Mouse (Mus musculus) forebrain, embryonic 13.5 days (tissue): Measurements from ENCODE around the gene Adamtsl1. TPM values are rescaled to one million over a fixed set of nuclear protein-coding genes. Genes with fewer than 3 reads are reported as not detected.

ENCODE experiments used
- ATAC-seq: fragments of 200-750 bp; cut with Nextera tagmentation; 2 replicates; pipeline ENCODE4 v1.8.0; 2017
- H3K27ac ChIP-seq: fragments of 300-500 bp; sonication (generic); 2 replicates; pipeline ENCODE4 v1.5.1; 2015; ENCODE audit warnings: inconsistent platforms, mild to moderate bottlenecking, moderate library complexity
- H3K27me3 ChIP-seq: fragments of 300-500 bp; sonication (generic); 2 replicates; pipeline ENCODE4 v1.6.1; 2015; ENCODE audit warnings: mild to moderate bottlenecking, inconsistent platforms
- H3K36me3 ChIP-seq: fragments of 300-500 bp; sonication (generic); 2 replicates; pipeline ENCODE4 v1.6.1; 2015; ENCODE audit warnings: mild to moderate bottlenecking, inconsistent platforms; ENCODE audit not compliant: poor library complexity, severe bottlenecking
- H3K4me1 ChIP-seq: fragments of 300-500 bp; sonication (generic); 2 replicates; pipeline ENCODE4 v1.6.1; 2015; ENCODE audit warnings: inconsistent platforms
- H3K4me2 ChIP-seq: fragments of 300-500 bp; sonication (generic); 2 replicates; pipeline ENCODE4 v1.6.1; 2015; ENCODE audit warnings: inconsistent platforms, mild to moderate bottlenecking, moderate library complexity
- H3K4me3 ChIP-seq: fragments of 300-500 bp; sonication (generic); 2 replicates; pipeline ENCODE4 v1.5.1; 2015; ENCODE audit warnings: mild to moderate bottlenecking, inconsistent platforms
- H3K9ac ChIP-seq: fragments of 300-500 bp; sonication (generic); 2 replicates; pipeline ENCODE4 v1.6.1; 2015; ENCODE audit warnings: mild to moderate bottlenecking, inconsistent platforms
- H3K9me3 ChIP-seq: fragments of 300-500 bp; sonication (generic); replicated peaks from 2 replicates; pipeline ENCODE4 v1.6.1; 2016; ENCODE audit warnings: inconsistent platforms
- WGBS: fragments of 180-500 bp; shearing (Covaris S2); methylation state at CpG from one replicate; pipeline ENCODE4 v1.1.7; 2015; 5-methylcytosine and 5-hydroxymethylcytosine counted together
- polyA plus RNA-seq: library from polyadenylated mRNA; unstranded; fragments of >200 nt; fragmentation: Nextera tagmentation; extraction: Ambion mirVana; gene quantifications from 2 replicates; pipeline ENCODE4 v1.2.1, GENCODE M21; 2015

The Adamtsl1 gene
- polyA plus RNA-seq, 1 experiment from 2014 or later, result 5.3 TPM

DNA sequence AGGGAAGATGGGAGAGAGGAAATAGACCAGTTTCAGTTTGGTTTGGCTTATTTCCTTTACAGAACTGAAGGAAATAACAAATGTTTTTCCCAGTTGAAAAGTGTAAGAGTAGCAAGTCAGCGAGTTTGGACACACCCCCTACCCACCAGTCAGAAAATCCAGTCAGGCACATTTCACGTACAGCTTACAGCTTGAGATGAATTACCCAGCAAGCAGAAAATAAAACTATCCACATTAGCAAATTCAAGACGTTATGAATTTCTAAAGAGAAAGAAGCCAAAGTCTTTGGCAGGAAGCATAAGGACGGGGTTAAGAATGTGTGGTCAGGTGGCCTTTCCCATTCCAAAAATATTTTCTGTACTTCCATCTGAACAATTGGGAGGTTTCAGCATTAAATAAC is 838.1 kb downstream of the Adamtsl1 start:
- no peak overlapping the region for H3K27ac ChIP-seq
- ATAC-seq, result no peak
- no peaks in the 10 kb centered on the region for H3K36me3 ChIP-seq
- no peaks in the 10 kb centered on the region for H3K4me1 ChIP-seq
- 82% methylated on average over 4 of the region's 4 CpGs for WGBS
- no peak overlapping the region for H3K4me3 ChIP-seq
- H3K4me2 ChIP-seq, result no peak overlapping the region
- H3K27me3 ChIP-seq, result no peaks in the 10 kb centered on the region
- no peaks in the 10 kb centered on the region for H3K9me3 ChIP-seq
- no peak overlapping the region for H3K9ac ChIP-seq

- H3K4me2 ChIP-seq, result no peak overlapping the region
- WGBS, result 94% methylated on average over 4 of the region's 4 CpGs
- no peaks in the 10 kb centered on the region for H3K9me3 ChIP-seq
- H3K4me3 ChIP-seq, result no peak overlapping the region
- H3K9ac ChIP-seq, result no peak overlapping the region
- no peaks in the 10 kb centered on the region for H3K27me3 ChIP-seq
- no peak for ATAC-seq
- no peak overlapping the region for H3K27ac ChIP-seq
- no peaks in the 10 kb centered on the region for H3K4me1 ChIP-seq
- no peaks in the 10 kb centered on the region for H3K36me3 ChIP-seq
Observed at GRCm38 (mm10) chr4:86353550-86353949, 839.6 kb downstream of the Adamtsl1 start.

- 92% methylated on average over 5 of the region's 5 CpGs for WGBS
- no peak overlapping the region for H3K9ac ChIP-seq
- H3K9me3 ChIP-seq, result no peaks in the 10 kb centered on the region
- H3K4me2 ChIP-seq, result no peak overlapping the region
- H3K4me1 ChIP-seq, result no peaks in the 10 kb centered on the region
- H3K4me3 ChIP-seq, result no peak overlapping the region
- ATAC-seq, result no peak
- no peak overlapping the region for H3K27ac ChIP-seq
- H3K36me3 ChIP-seq, result no peaks in the 10 kb centered on the region
- H3K27me3 ChIP-seq, result no peaks in the 10 kb centered on the region
Observed at GRCm38 (mm10) chr4:86359398-86359797, 845.4 kb downstream of the Adamtsl1 start.

GRCm38 (mm10) chr4:86369055-86369454 is 855.1 kb downstream of the Adamtsl1 start:
- Histone ChIP-seq H3K27me3 (no peaks in the 10 kb centered on the region), H3K4me3 (no peak overlapping the region), H3K4me2 (no peak overlapping the region), H3K9me3 (no peaks in the 10 kb centered on the region), H3K4me1 (no peaks in the 10 kb centered on the region), H3K36me3 (no peaks in the 10 kb centered on the region), H3K27ac (no peak overlapping the region), H3K9ac (no peak overlapping the region)
- no peak for ATAC-seq
- WGBS, result 75% methylated on average over 8 of the region's 8 CpGs

DNA sequence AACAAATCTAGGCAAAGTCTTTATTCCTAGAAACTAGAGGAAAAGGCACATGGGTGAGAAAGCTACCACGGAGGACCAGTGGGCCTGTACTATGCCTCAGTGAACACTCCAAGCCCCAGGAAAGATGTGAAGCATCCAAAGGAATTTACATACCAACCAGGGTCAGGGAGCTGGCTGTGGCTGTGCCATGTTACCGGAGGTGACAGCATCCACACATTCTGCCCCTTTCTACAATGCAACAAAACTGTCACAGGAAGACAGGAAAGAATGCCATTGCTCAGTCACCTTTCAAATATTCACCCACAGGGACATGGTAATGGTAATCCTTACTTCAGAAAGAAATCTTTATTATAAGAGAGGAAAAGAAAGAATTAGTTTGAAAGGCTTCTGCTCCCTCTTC is 859.2 kb downstream of the Adamtsl1 start:
- Histone ChIP-seq H3K9me3 (no peaks in the 10 kb centered on the region), H3K27me3 (no peaks in the 10 kb centered on the region)
- no peak for ATAC-seq

GRCm38 (mm10) chr4:86383124-86383523 is 869.2 kb downstream of the Adamtsl1 start:
- Histone ChIP-seq H3K4me1 (no peaks in the 10 kb centered on the region), H3K27ac (no peak overlapping the region), H3K4me2 (no peak overlapping the region), H3K9ac (no peak overlapping the region), H3K9me3 (no peaks in the 10 kb centered on the region), H3K27me3 (no peaks in the 10 kb centered on the region), H3K36me3 (no peaks in the 10 kb centered on the region), H3K4me3 (no peak overlapping the region)
- no peak for ATAC-seq
- 82% methylated on average over 2 of the region's 2 CpGs for WGBS

More for the DNA sequence above, 859.2 kb downstream of the Adamtsl1 start:
- Histone ChIP-seq H3K4me1 (no peaks in the 10 kb centered on the region), H3K27ac (no peak overlapping the region), H3K36me3 (no peaks in the 10 kb centered on the region), H3K9ac (no peak overlapping the region), H3K4me2 (no peak overlapping the region), H3K4me3 (no peak overlapping the region)
- 68% methylated on average over 2 of the region's 2 CpGs for WGBS

DNA sequence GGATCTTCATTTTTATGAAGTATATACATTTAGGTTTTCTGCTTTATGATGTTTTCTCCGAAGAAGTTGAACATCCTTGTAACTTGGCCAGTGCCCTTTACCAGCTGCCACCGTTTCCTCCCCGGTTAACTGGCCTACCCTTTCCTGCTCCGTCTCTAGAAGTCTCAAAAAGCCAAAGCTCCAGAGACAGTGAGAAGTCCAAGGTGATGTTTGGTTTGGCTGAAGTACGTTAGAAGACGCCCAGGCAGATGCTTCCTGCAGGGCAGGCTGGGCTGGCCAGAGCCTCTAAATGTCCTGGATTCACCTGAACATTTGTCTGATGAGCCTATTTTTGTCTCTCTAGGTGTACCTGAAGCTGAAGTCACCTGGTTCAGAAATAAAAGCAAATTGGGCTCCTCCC is 871.1 kb downstream of the Adamtsl1 start:
- no peak overlapping the region for H3K27ac ChIP-seq
- no peak overlapping the region for H3K4me3 ChIP-seq
- H3K27me3 ChIP-seq, result no peaks in the 10 kb centered on the region
- no peak overlapping the region for H3K4me2 ChIP-seq
- no peak for ATAC-seq
- 92% methylated on average over 6 of the region's 6 CpGs for WGBS
- H3K9ac ChIP-seq, result no peak overlapping the region
- no peaks in the 10 kb centered on the region for H3K36me3 ChIP-seq
- H3K9me3 ChIP-seq, result no peaks in the 10 kb centered on the region
- no peaks in the 10 kb centered on the region for H3K4me1 ChIP-seq

- Histone ChIP-seq H3K9me3 (no peaks in the 10 kb centered on the region), H3K4me2 (no peak overlapping the region), H3K9ac (no peak overlapping the region), H3K4me1 (0 out of 2 replicates have a peak, but pooled peaks cover 4% of the 10 kb centered on the region), H3K27ac (no peak overlapping the region), H3K36me3 (no peaks in the 10 kb centered on the region), H3K4me3 (no peak overlapping the region), H3K27me3 (no peaks in the 10 kb centered on the region)
- no peak for ATAC-seq
- WGBS, result 91% methylated on average over 5 of the region's 5 CpGs
Observed at GRCm38 (mm10) chr4:86388430-86388829, 874.5 kb downstream of the Adamtsl1 start.

GRCm38 (mm10) chr4:86391176-86391575 is 877.2 kb downstream of the Adamtsl1 start:
- Histone ChIP-seq H3K27me3 (no peaks in the 10 kb centered on the region), H3K9me3 (no peaks in the 10 kb centered on the region), H3K4me1 (0 out of 2 replicates have a peak, but pooled peaks cover 4% of the 10 kb centered on the region), H3K4me3 (no peak overlapping the region), H3K4me2 (no peak overlapping the region), H3K27ac (no peak overlapping the region), H3K36me3 (no peaks in the 10 kb centered on the region), H3K9ac (no peak overlapping the region)
- 61% methylated on average over 3 of the region's 3 CpGs for WGBS
- no peak for ATAC-seq

- Histone ChIP-seq H3K9ac (no peak overlapping the region), H3K36me3 (no peaks in the 10 kb centered on the region), H3K27me3 (no peaks in the 10 kb centered on the region), H3K4me1 (0 out of 2 replicates have a peak, but pooled peaks cover 4% of the 10 kb centered on the region), H3K4me3 (no peak overlapping the region), H3K27ac (no peak overlapping the region), H3K4me2 (no peak overlapping the region), H3K9me3 (no peaks in the 10 kb centered on the region)
- ATAC-seq, result no peak
- 83% methylated on average over 6 of the region's 6 CpGs for WGBS
Observed at GRCm38 (mm10) chr4:86395636-86396035, 881.7 kb downstream of the Adamtsl1 start.

DNA sequence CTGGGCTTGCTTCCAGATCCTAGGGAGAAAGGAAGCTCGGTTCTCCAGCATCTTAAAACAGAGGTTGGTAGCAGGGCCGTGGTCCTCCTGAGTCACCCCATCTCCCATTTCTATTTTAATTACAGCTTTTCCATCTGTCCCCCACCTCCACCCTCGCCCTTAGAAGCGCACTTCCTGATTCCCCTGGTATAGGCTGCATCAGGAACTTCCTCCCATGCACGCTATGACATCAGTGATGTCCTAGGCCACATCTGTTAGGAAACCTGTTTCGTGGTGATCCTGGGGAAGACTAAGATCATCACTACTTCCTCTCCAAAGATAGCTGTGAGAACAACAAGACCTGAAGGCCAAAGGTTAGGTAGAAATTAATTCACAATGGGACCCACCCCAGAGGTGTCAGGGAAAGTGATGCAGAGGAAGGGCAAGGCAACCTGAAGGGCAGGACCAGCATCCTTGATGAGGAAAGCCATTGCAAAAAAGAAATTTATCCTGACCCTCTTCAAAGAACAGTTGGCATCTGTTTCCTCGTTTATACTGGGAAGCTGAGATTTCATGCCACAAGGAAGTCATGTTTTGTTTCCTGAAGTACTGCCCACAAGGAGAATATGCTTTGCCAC is 882.8 kb downstream of the Adamtsl1 start:
- no peak for ATAC-seq

DNA sequence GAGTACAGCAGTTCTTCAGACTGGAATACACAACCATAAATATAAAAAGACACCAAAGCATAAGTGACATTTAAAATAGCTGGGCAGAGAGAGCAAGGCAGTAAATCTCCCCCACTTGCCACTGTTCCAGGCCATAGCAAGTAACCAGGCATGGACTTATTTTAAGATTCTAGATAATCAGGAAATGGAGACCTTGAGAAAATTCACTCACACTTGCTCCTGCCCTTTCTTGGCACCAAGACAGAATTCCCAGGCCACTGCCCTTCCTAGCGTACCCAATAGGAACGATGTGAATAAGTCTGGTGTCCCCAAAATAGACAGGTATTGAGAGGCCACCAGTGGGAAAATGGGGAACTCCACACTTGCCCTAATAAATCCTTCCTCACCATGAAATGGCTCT is 883.5 kb downstream of the Adamtsl1 start:
- no peak overlapping the region for H3K4me2 ChIP-seq
- ATAC-seq, result no peak
- H3K27me3 ChIP-seq, result no peaks in the 10 kb centered on the region
- no peaks in the 10 kb centered on the region for H3K36me3 ChIP-seq
- WGBS, result 87% methylated on average over 2 of the region's 2 CpGs
- no peaks in the 10 kb centered on the region for H3K9me3 ChIP-seq
- no peak overlapping the region for H3K27ac ChIP-seq
- no peak overlapping the region for H3K4me3 ChIP-seq
- H3K4me1 ChIP-seq, result 0 out of 2 replicates have a peak, but pooled peaks cover 4% of the 10 kb centered on the region
- no peak overlapping the region for H3K9ac ChIP-seq

More for the DNA sequence above, 882.8 kb downstream of the Adamtsl1 start:
- Histone ChIP-seq H3K27ac (no peak overlapping the region), H3K9ac (no peak overlapping the region), H3K9me3 (no peaks in the 10 kb centered on the region), H3K27me3 (no peaks in the 10 kb centered on the region), H3K4me3 (no peak overlapping the region), H3K4me2 (no peak overlapping the region), H3K36me3 (no peaks in the 10 kb centered on the region), H3K4me1 (0 out of 2 replicates have a peak, but pooled peaks cover 4% of the 10 kb centered on the region)
- WGBS, result 88% methylated on average over 7 of the region's 7 CpGs

GRCm38 (mm10) chr4:86401116-86401515 is 887.1 kb downstream of the Adamtsl1 start:
- no peak for ATAC-seq
- WGBS, result 64% methylated on average over 3 of the region's 3 CpGs
- H3K4me3 ChIP-seq, result no peak overlapping the region
- H3K4me1 ChIP-seq, result no peaks in the 10 kb centered on the region
- H3K27me3 ChIP-seq, result no peaks in the 10 kb centered on the region
- no peak overlapping the region for H3K27ac ChIP-seq
- H3K9ac ChIP-seq, result no peak overlapping the region
- H3K4me2 ChIP-seq, result no peak overlapping the region
- H3K36me3 ChIP-seq, result no peaks in the 10 kb centered on the region
- H3K9me3 ChIP-seq, result no peaks in the 10 kb centered on the region
